Mouse (Mus musculus): ENCODE measurements around the gene Limd2.
A peak's percentile ranks its signal among the peaks of the same experiment; 100 is the strongest.

- no peak for TF ChIP-seq CTCF (IDR thresholded peaks at IDR 0.05; ENCODE audit: insufficient read depth, low read length)
- peak; percentile 67; the same call in 1 of the 2 replicates for TF ChIP-seq POLR2A (IDR thresholded peaks at IDR 0.05; ENCODE audit: borderline replicate concordance, extremely low read depth, low read depth, low read length)
These were observed 479 bp downstream of the Limd2 start for GRCm38 (mm10) chr11:106159921-106160840.
